Mouse (Mus musculus) megakaryocyte, embryonic 14.5 days (primary cell): ENCODE data around the gene Wipi1. TPM values are rescaled to one million over a fixed set of nuclear protein-coding genes. Genes with fewer than 3 reads are reported as not detected.
"Not testable (repeated sequence)": the region's sequence is repeated elsewhere in the genome, so short reads cannot be mapped to it uniquely, and the experiment has no call there.

Source experiments
- H3K27me3 ChIP-seq: replicated peaks from 2 replicates; pipeline ENCODE3; 2012; ENCODE audit warnings: inconsistent platforms
- H3K36me3 ChIP-seq: replicated peaks from 2 replicates; pipeline ENCODE3; 2012; ENCODE audit warnings: low read length, inconsistent platforms, mixed read lengths
- H3K4me1 ChIP-seq: 2 replicates; pipeline ENCODE4 v1.6.1; 2012; ENCODE audit warnings: inconsistent platforms
- H3K4me3 ChIP-seq: replicated peaks from 2 replicates; pipeline ENCODE3; 2012; ENCODE audit warnings: moderate library complexity, mild to moderate bottlenecking, inconsistent platforms
- H3K9me3 ChIP-seq: 2 replicates; pipeline ENCODE4 v1.6.1; 2012; ENCODE audit warnings: inconsistent platforms
- FLI1 ChIP-seq: IDR thresholded peaks from 2 replicates; pipeline ENCODE4 v1.6.1; 2012; ENCODE audit warnings: low read length, inconsistent platforms, mixed read lengths
- GATA1 ChIP-seq: IDR thresholded peaks from 3 replicates; pipeline ENCODE4 v1.6.1; 2012; ENCODE audit warnings: mixed read lengths, low read length, inconsistent platforms, borderline replicate concordance
- polyA plus RNA-seq: library from polyadenylated mRNA; stranded (reverse); fragments of >175 nt; gene quantifications from 2 replicates; pipeline ENCODE4 v1.2.3, GENCODE M21; 2012; ENCODE audit warnings: low replicate concordance; ENCODE audit not compliant: insufficient read depth

The Wipi1 gene
- polyA plus RNA-seq, 1 experiment, result 44.1 TPM

DNA sequence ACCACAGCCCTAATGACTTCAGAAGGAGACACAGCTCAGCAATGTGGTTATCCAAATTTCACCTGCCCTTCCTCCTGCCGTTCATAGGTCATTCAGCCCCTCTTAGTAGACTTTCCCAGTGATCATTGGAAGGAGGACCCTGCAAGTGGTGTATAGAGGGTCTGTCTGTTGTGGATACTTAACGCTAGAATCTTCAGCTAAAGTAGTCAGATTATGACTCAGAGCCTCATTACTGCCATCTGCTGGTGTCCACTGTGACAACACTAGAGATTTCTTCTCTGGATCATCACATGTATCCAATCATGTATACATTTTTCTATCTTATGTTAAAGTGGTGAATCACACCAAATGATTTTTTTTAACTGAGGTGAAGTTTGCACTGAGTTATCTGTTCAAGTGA lies 9.4 kb upstream of the Wipi1 start:
- Histone ChIP-seq H3K27me3 (no peaks in the 10 kb centered on the region), H3K4me3 (peak overlapping the region; percentile 66), H3K9me3 (peaks cover 9% of the 10 kb centered on the region), H3K4me1 (peaks cover 69% of the 10 kb centered on the region), H3K36me3 (no peaks in the 10 kb centered on the region)
- TF ChIP-seq GATA1 (no peak), FLI1 (no peak)

DNA sequence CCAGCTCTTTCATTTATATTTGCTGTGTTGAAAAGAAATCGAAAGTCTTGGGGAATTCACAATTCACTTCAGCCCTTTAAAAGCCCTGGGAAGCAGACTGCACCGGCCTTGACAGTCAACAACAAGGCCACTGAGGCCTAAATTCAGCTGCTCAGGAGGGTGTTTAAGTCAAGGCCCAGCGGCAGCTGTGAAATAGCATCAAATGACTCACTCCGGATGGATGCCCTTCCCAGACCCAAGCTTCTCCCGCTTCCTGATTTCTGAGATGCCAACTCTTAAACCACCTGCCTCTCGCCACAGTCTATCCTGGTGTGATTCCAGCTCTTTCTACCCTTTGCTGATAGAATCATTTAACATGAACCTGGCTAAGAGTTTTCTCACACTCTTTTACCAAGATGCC lies 8.6 kb upstream of the Wipi1 start:
- TF ChIP-seq FLI1 (no peak), GATA1 (no peak)
- H3K27me3 ChIP-seq, result no peaks in the 10 kb centered on the region
- no peak overlapping the region for H3K4me3 ChIP-seq
- H3K4me1 ChIP-seq, result peaks cover 77% of the 10 kb centered on the region
- H3K9me3 ChIP-seq, result peaks cover 9% of the 10 kb centered on the region
- H3K36me3 ChIP-seq, result no peaks in the 10 kb centered on the region

DNA sequence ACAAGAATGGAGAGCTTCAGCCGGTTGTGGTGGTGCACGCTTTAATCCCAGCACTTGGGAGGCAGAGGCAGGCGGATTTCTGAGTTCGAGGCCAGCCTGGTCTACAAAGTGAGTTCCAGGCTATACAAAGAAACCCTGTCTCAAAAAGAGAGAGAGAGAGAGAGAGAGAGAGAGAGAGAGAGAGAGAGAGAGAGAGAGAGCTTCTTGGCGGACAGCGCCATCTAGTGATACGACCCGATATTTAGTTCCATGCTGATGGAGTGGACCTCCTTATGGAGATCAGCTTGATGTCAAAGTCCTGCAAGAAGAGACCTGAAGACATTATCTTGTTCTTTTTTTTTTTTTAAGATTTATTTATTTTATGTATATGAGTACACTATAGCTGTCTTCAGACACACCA lies 7.3 kb upstream of the Wipi1 start:
- H3K9me3 ChIP-seq, H3K4me3 ChIP-seq, H3K36me3 ChIP-seq, H3K27me3 ChIP-seq: not testable (repeated sequence)
- H3K4me1 ChIP-seq, result peaks cover 88% of the 10 kb centered on the region

DNA sequence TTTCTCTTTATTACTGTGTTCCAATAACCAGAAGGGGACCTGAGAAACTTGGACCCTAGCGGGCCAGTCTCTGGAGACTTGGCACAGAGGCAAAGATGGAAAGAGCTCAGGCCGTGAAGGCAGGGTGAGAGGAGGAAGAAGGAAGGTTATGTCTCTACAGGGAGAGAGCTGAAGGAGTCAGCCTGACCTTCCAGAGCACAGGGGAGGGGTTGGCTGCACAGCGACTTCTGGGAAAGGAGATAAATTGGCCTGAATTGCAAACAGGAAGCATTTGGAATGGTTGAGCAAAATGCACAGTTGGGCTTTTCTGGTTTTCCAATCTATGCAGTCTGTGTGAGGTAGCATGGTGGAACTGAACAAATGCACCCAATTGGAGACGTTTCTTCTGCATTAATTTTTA lies 5.0 kb upstream of the Wipi1 start:
- H3K4me3 ChIP-seq, result peak overlapping the region; percentile 84
- no peaks in the 10 kb centered on the region for H3K27me3 ChIP-seq

DNA sequence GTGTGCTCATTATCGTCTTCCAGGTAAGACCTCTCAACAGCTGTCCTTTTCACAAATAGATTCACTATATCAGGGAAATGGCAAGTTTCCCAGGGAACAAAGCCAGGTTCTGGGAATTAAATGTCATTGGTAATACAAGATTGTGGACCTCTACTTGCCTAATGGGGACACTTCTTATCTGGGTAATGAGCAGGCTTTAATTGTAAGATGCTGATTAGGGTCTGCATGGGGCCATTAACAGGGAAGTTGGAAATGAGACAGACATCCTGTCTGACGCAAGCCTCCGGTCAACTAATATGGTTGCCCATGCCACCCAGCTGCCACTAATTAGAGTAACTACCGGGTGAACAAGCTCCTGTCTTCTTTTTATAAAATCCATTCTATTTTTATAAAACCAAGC lies 4.6 kb upstream of the Wipi1 start:
- Histone ChIP-seq H3K4me1 (peaks cover 91% of the 10 kb centered on the region), H3K4me3 (peak overlapping the region; percentile 25)

More for the DNA sequence above, 5.0 kb upstream of the Wipi1 start:
- no peak for TF ChIP-seq GATA1
- TF ChIP-seq FLI1, result no peak
- no peaks in the 10 kb centered on the region for H3K36me3 ChIP-seq
- H3K4me1 ChIP-seq, result peaks cover 95% of the 10 kb centered on the region
- H3K9me3 ChIP-seq, result no peaks in the 10 kb centered on the region

DNA sequence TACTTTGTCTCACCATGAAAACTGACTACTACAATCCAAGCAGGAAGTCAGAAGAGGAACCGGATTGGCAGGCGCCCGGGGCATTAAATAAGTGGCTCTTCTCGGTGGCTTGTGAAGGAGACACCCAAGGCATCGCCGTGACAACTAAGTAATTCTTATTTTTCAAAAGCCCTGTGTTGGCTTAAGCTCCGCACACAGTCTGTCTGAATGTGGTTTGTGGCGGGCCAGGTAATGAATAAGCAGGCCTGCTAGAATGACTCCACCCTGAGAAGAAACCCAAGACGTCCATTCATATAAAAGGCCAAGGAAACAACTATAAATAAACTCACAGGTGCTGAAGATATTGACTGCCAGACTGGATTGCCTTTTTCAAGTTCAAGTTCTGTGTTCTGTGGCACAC lies 3.5 kb upstream of the Wipi1 start:
- Histone ChIP-seq H3K36me3 (no peaks in the 10 kb centered on the region), H3K4me1 (peaks cover 82% of the 10 kb centered on the region), H3K4me3 (no peak overlapping the region), H3K27me3 (no peaks in the 10 kb centered on the region), H3K9me3 (no peaks in the 10 kb centered on the region)
- TF ChIP-seq FLI1, result no peak
- TF ChIP-seq GATA1, result no peak

More for the DNA sequence above, 4.6 kb upstream of the Wipi1 start:
- Histone ChIP-seq H3K27me3 (no peaks in the 10 kb centered on the region), H3K9me3 (no peaks in the 10 kb centered on the region), H3K36me3 (no peaks in the 10 kb centered on the region)
- TF ChIP-seq GATA1, result no peak
- TF ChIP-seq FLI1, result no peak

DNA sequence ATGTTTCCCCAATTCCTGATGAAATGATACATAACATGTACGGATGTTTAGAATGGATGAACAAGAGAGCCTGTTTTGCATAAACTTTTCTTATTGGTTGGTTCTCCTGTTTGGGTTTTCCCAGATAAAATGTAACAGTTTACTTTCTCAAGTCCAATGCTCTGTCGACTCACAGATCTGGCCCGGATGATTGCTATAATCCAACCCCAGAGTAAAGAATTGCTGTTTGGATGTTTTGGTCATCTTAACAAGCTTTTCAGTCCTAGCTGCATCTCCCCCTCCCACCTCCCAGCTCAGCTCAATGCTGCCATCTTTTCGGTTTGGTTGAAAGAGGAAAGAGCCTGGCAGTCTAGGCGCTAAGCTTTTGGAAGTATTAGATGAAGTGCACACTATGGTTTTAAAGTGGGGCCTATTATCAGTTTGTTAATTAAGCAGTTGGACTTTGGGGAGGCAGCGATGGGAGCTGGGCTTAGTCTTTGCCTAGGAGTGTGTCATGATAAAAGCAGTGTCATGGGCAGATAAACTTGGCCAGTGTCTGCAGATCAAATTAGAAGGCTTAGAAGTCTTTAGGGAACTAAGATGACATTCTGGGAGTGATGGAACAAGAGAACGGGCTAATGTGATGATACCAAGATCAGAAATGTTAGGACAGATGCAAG lies 1.2 kb upstream of the Wipi1 start:
- no peaks in the 10 kb centered on the region for H3K27me3 ChIP-seq
- H3K4me1 ChIP-seq, result peaks cover 80% of the 10 kb centered on the region
- H3K9me3 ChIP-seq, result no peaks in the 10 kb centered on the region
- H3K4me3 ChIP-seq, result peak overlapping the region; percentile 100
- TF ChIP-seq GATA1 (no peak), FLI1 (no peak)
- peaks cover 2% of the 10 kb centered on the region for H3K36me3 ChIP-seq

DNA sequence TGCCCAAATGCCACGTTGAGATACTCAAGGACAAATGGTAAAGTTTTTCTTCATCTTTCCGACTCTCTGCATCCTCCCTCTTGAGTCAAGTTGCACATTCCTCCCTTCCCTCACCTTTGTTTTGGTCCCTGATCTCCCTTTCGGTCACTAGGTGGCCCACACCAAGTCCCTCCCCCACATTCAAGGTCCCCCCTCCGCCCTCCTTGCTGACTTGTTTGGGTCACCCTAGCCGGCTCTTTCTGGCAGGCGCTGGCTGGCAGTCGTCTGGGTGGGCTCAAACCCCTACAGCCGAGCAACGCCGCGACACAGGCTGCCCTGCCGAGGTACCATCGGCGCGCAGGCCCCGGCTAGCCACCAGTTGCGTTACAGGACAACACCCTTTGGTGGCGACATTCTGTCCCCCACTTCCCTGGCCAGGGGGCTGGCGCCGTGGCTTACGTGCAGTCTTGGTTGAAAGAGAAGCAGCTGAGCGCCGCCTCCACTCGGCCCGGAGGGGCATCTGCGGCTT lies 918 bp downstream of the Wipi1 start:
- Histone ChIP-seq H3K27me3 (no peaks in the 10 kb centered on the region), H3K36me3 (peaks cover 18% of the 10 kb centered on the region), H3K9me3 (no peaks in the 10 kb centered on the region), H3K4me1 (peaks cover 63% of the 10 kb centered on the region), H3K4me3 (peak overlapping the region; percentile 100)
- TF ChIP-seq GATA1 (no peak), FLI1 (no peak)

DNA sequence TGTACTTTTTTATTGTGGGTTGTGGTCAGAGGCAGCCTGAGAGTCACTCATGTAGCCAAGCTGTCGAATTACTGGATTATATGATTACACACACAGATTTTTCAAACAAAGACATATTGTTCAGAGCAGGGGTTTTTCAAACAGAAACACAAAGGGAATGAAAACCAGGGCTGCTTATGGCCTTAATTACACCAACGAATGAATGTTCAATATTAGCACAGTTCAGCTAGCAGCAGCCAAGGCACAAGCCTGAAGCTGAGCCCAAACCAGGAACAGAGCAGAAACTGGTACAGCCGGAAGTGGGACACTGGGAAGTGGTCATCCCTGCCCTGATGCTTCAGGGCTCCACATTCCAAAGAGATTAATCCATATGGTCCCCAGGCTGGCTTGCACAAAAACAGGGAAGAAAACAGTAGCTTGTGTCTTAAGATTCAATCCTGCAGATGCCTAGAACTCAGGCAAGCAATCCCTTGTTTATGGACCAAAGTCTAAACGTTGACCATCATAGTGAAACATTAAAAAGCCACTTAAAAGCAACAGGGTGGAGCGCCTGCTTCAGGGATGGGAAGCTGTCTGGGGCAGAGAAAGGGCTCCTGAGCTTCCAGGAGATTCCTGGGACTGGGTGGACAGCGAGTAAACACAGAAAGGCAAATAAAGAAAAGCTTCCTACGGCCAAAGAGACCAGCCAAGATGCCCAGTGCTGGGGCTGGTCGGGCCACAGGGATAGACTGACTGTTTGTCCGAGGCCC lies 1.5 kb downstream of the Wipi1 start:
- peaks cover 56% of the 10 kb centered on the region for H3K4me1 ChIP-seq
- peaks cover 24% of the 10 kb centered on the region for H3K36me3 ChIP-seq
- H3K9me3 ChIP-seq, result no peaks in the 10 kb centered on the region
- TF ChIP-seq FLI1 (no peak), GATA1 (no peak)
- H3K4me3 ChIP-seq, result peak overlapping the region; percentile 100
- H3K27me3 ChIP-seq, result no peaks in the 10 kb centered on the region

DNA sequence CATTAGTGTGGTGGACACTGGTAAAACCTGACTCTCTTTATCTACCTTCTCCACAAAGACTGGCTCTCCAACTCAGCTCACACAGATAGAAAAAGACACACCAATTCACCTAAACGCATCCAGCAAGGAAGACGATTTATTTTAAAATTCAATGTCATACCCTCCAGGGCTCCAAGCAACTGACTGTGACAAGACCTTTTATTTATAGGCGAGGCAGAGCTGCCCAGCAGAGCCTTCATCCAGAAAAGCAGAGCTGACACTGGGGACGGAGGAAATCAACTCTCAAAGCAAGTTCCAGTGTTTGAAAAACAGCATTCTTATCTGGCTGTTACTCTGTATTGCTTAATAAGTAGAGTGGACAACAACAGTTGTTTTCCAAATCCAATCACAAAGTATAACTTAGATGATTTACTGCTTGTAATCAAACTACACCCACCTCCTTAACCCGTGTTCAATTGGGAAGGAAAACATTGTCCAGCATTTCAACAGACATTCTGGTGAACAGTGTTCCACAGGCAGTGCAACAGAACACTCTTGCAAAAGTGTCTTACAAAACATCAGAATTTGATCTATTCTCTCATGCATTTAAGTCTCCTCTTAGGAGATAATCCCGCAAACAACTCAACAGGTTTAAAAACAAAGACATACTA lies 2.7 kb downstream of the Wipi1 start:
- Histone ChIP-seq H3K4me1 (peaks cover 47% of the 10 kb centered on the region), H3K9me3 (no peaks in the 10 kb centered on the region), H3K4me3 (peak overlapping the region; percentile 100), H3K36me3 (peaks cover 33% of the 10 kb centered on the region), H3K27me3 (no peaks in the 10 kb centered on the region)
- TF ChIP-seq GATA1, result no peak
- no peak for TF ChIP-seq FLI1
